Mouse (Mus musculus) forebrain, embryonic 11.5 days (tissue): ENCODE data around the gene Rex1bd. TPM values are rescaled to one million over a fixed set of nuclear protein-coding genes. Genes with fewer than 3 reads are reported as not detected.

ENCODE experiments used
- ATAC-seq: fragments of 200-750 bp; cut with Nextera tagmentation; replicated peaks from 2 replicates; pipeline ENCODE4 v1.8.0; 2017; ENCODE audit warnings: moderate TSS enrichment; ENCODE audit not compliant: low FRiP score
- DNase-seq: peaks from one replicate; pipeline ENCODE4 v3.0.0-alpha.2; 2017; ENCODE audit warnings: low spot score
- H3K27ac ChIP-seq: fragments of 300-500 bp; sonication (generic); 2 replicates; pipeline ENCODE4 v1.5.1; 2014; ENCODE audit warnings: low read depth, low read length
- H3K27me3 ChIP-seq: fragments of 300-500 bp; sonication (generic); 2 replicates; pipeline ENCODE4 v1.6.1; 2014; ENCODE audit warnings: mild to moderate bottlenecking, low read length, mixed read lengths; ENCODE audit not compliant: control insufficient read depth, insufficient read depth
- H3K36me3 ChIP-seq: fragments of 300-500 bp; sonication (generic); 2 replicates; pipeline ENCODE4 v1.6.1; 2014; ENCODE audit warnings: mild to moderate bottlenecking, low read length, moderate library complexity, mixed read lengths; ENCODE audit not compliant: control insufficient read depth, insufficient read depth
- H3K4me1 ChIP-seq: fragments of 300-500 bp; sonication (generic); replicated peaks from 2 replicates; pipeline ENCODE4 v1.6.1; 2014; ENCODE audit warnings: low read length, mixed read lengths; ENCODE audit not compliant: control insufficient read depth, insufficient read depth
- H3K4me2 ChIP-seq: fragments of 300-500 bp; sonication (generic); 2 replicates; pipeline ENCODE4 v1.6.1; 2014; ENCODE audit warnings: low read depth, mild to moderate bottlenecking, low read length, moderate library complexity, mixed read lengths; ENCODE audit not compliant: severe bottlenecking
- H3K4me3 ChIP-seq: fragments of 300-500 bp; sonication (generic); 2 replicates; pipeline ENCODE4 v1.5.1; 2014; ENCODE audit warnings: low read depth, low read length
- H3K9ac ChIP-seq: fragments of 300-500 bp; sonication (generic); 2 replicates; pipeline ENCODE4 v1.6.1; 2014; ENCODE audit warnings: low read length
- H3K9me3 ChIP-seq: fragments of 300-500 bp; sonication (generic); 2 replicates; pipeline ENCODE4 v1.6.1; 2016; ENCODE audit warnings: low read length, mixed read lengths; ENCODE audit not compliant: control insufficient read depth
- WGBS: fragments of 180-500 bp; shearing (Covaris S2); extraction: QIAGEN DNeasy Blood & Tissue Kit; methylation state at CpG from one replicate; pipeline ENCODE4 v1.1.7; 2014; 5-methylcytosine and 5-hydroxymethylcytosine counted together
- polyA plus RNA-seq: library from polyadenylated mRNA; unstranded; fragments of >200 nt; fragmentation: Nextera tagmentation; extraction: Ambion mirVana; gene quantifications from 2 replicates; pipeline ENCODE4 v1.2.1, GENCODE M21; 2014

The Rex1bd gene
- 113 and 123 TPM in 2 replicates for polyA plus RNA-seq

DNA sequence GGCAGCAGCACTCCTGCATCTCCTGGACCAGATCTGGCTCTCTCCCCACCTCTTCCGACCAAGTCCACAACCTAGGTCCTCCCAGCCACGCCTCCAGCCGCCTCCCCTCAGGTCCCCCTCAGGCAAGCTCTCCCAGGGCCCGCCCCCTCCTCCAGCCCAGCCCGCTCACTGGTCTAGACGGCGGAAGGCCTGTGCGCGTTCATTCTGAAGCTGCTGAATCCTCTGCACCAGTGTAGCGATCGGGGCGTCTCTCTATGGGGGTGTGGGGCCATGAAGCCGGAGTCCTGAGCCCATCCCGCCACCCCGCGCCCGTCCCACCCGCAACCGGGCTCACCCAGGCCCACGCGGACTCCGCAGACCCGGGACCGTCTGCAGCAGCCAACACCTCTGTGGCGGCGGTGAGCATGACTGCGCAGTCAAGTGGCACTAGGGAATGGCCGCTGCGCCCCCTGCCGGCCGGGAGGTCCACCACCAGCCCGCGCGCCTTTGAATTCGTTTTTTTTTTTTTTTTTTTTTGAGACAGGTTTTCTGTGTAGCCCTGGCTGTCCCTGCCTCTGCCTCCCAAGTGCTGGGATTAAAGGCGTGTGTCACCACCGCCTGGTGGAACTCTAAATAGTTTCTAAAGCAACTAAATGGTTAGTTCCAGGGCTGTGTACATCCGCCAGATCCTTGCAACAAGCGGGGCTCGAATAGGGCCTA is at the start of gene Rex1bd:
Rex1bd (minus strand) TSS at position 425 of the 699 bp plus-strand sequence.
- H3K4me2 ChIP-seq = peak within 1 kb of the TSS; percentile 76
- peak within 1 kb of the TSS; percentile 62 for H3K4me3 ChIP-seq
- H3K4me1 ChIP-seq = peaks cover 18% of the 10 kb centered on the region
- ATAC-seq (peak; percentile 87), DNase-seq (peak; percentile 97)
- no peaks in the 10 kb centered on the region for H3K9me3 ChIP-seq
- 2% methylated on average over 40 of the region's 40 CpGs for WGBS
- H3K36me3 ChIP-seq = peaks cover 7% of the 10 kb centered on the region; the same call in 1 of the 2 replicates
- peak within 1 kb of the TSS; percentile 83 for H3K9ac ChIP-seq
- peak within 1 kb of the TSS; percentile 73 for H3K27ac ChIP-seq
- peaks cover 22% of the 10 kb centered on the region for H3K27me3 ChIP-seq

DNA sequence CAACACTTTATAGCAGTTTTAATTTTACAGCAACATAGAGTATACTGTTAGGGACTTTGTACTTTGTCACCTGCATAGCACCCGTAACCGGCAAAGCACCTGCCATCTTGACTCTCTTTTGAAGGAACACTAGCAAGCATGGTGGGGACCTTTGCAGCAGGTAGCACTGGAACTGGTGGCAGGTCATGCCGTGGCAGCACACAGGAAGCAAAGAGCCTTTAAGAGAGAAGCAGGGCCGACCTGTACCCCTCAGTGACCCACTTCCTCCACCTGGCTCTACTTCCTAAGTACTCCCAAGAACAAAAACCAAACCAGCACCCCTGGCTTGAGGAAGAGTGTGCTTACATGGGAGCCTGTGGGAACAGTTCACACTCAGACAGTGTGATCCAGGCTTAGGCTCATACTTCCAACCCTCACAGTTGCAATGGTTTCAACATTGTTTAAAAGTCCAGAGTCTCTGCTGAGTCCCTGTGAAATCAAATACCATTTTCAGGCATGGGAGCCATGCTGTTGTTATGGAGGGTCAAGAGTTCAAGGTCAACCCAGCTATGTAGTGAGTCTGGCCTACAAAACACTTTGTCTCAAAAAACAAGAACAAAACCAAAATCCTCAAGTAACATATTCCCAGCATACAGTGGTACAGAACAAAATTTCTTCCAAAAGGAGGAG is 48.7 kb upstream of the Rex1bd start:
- DNase-seq = no peak
- no peak overlapping the region for H3K9ac ChIP-seq
- no peak overlapping the region for H3K27ac ChIP-seq
- no peaks in the 10 kb centered on the region for H3K4me1 ChIP-seq
- no peak overlapping the region for H3K4me3 ChIP-seq
- no peaks in the 10 kb centered on the region for H3K27me3 ChIP-seq
- no peaks in the 10 kb centered on the region for H3K9me3 ChIP-seq
- H3K4me2 ChIP-seq = no peak overlapping the region
- ATAC-seq = no peak
- no peaks in the 10 kb centered on the region for H3K36me3 ChIP-seq
- 90% methylated on average over 4 of the region's 4 CpGs for WGBS

DNA sequence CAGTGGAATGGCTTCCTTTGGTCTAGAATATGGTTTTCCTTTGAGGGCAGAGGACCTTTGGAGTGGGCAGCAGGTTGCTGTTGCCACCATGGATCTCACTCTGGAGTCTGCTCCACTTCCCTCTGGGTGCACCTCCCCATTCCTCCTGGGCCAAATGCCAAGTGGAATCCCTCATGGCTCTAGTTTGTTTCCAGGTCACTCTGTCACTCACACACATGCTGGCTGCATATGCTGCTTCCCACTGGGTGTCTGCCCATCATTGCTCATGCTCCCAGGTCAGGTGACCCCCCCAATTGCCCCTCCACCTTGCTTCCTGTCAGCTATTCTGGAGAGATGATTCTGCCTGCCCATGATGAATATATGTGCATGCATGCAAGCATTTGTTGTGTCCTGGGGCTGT is 47.2 kb upstream of the Rex1bd start:
- no peak for DNase-seq
- H3K4me1 ChIP-seq = no peaks in the 10 kb centered on the region
- no peaks in the 10 kb centered on the region for H3K27me3 ChIP-seq
- no peak overlapping the region for H3K4me3 ChIP-seq
- H3K27ac ChIP-seq = no peak overlapping the region
- no peaks in the 10 kb centered on the region for H3K36me3 ChIP-seq
- H3K4me2 ChIP-seq = no peak overlapping the region
- no peaks in the 10 kb centered on the region for H3K9me3 ChIP-seq
- ATAC-seq = no peak
- no peak overlapping the region for H3K9ac ChIP-seq

DNA sequence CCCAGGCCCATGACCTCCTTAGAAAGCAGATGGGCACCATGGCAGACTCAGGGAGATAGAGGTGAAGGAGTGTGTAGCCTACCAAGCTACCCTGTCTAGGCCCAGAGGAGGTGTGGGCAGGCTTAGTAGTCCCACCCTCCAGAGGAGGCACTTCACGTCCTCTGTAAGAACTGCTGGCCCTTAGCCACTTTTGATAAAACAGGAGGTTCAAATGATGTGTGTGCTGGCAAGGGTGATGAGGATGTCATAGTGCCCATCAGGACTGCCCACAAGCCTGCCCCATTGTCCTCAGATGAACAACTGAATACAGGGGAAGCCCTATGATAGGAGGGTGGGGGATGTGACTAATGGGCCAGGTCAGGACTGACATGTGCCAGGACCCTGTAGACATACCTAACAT is 46.3 kb upstream of the Rex1bd start:
- Histone ChIP-seq H3K27ac (no peak overlapping the region), H3K36me3 (no peaks in the 10 kb centered on the region), H3K4me1 (no peaks in the 10 kb centered on the region), H3K9me3 (no peaks in the 10 kb centered on the region), H3K4me3 (no peak overlapping the region), H3K9ac (no peak overlapping the region), H3K27me3 (no peaks in the 10 kb centered on the region), H3K4me2 (no peak overlapping the region)
- DNase-seq = no peak
- ATAC-seq = no peak
- 90% methylated on average over 1 of the region's 1 CpGs for WGBS

DNA sequence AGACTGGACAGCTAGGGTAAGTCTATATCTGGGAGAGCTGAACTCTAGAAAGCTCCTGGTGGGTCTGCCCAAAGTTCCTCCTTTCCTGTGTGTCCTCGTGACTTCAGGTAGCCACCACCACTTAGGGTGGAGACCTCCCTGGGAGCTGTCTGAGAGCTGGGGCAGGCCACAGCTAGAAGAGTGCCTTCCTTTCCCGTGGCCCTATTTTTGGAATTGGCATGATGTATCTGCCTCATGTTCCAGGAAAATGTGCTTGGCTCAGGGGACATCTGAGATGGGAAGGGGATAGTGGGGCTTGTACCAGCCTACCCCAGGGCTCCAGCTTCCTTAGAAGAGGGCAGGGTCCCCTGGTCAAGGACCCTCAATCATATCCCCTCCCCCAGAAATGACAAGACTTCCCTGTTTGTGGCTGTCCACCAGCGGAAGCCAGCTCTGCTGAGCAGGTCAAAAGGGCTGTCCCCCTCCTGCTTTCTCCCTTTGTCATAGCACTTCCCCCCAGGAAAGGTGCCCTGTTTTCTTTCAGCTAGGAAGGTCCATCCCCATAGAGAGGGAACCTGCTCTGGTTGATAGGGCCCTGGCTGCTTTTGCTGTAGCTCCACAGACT is 45.1 kb upstream of the Rex1bd start:
- H3K27ac ChIP-seq = no peak overlapping the region
- H3K27me3 ChIP-seq = no peaks in the 10 kb centered on the region
- H3K4me2 ChIP-seq = no peak overlapping the region
- no peak overlapping the region for H3K9ac ChIP-seq
- DNase-seq = no peak
- no peak for ATAC-seq
- WGBS = 89% methylated on average over 3 of the region's 3 CpGs
- H3K4me1 ChIP-seq = no peaks in the 10 kb centered on the region
- no peak overlapping the region for H3K4me3 ChIP-seq
- H3K9me3 ChIP-seq = no peaks in the 10 kb centered on the region
- no peaks in the 10 kb centered on the region for H3K36me3 ChIP-seq

DNA sequence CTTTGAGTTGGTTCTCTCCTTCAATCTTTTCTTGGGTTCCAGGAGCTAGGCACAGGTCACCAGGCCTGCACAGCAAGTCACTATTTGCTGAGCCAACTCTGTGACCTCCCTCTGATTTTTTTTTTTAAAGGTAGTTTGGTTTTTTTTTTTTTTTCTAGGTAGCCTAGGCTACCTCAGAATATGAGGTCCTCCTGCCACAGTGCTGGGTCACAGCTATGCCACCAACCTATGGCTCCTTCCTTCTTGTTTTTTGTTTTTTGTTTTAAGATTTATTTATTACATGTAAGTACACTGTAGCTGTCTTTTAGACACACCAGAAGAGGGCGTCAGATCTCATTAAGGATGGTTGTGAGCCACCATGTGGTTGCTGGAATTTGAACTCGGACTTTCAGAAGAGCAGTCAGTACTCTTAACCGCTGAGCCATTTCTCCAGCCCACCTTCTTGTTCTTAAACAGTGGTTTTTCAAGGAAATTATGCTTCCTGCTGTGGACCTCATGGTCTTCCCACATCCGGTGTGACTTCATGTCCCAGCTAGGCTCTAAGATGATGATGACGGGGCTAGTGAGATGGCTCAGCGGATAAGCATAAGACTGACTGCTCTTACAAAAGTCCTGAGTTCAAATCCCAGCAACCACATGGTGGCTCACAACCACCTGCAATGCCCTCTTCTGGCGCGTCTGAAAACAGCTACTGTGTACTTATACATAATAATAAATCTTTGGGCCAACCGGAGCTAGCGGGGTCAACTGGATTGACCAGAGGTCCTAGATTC is 43.0 kb upstream of the Rex1bd start:
- Histone ChIP-seq H3K27me3 (no peaks in the 10 kb centered on the region), H3K4me1 (no peaks in the 10 kb centered on the region), H3K9me3 (no peaks in the 10 kb centered on the region), H3K9ac (no peak overlapping the region), H3K27ac (no peak overlapping the region), H3K4me2 (no peak overlapping the region), H3K4me3 (no peak overlapping the region), H3K36me3 (no peaks in the 10 kb centered on the region)
- DNase-seq (no peak), ATAC-seq (no peak)
- 97% methylated on average over 10 of the region's 10 CpGs for WGBS

DNA sequence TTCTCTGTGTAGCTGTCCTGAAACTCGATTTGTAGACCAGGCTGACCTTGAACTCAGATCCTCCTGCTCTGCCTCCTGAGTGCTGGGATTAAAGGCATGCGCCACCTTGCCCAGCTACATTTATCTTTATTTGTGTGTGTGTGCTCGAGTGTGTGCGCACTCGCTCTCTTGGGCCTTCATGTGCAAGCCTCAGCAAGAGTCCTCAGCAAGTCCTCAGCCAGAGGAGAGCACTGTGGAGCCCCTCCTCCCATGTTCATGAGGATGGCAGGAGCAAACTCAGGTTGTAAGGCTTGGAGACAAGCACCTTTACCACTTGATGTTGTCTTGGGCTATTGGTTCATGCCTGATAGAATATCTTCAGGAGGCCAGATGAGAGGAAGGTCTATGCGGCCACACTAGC is 41.2 kb upstream of the Rex1bd start:
- no peak for ATAC-seq
- no peak overlapping the region for H3K27ac ChIP-seq
- H3K9ac ChIP-seq = no peak overlapping the region
- no peaks in the 10 kb centered on the region for H3K27me3 ChIP-seq
- no peaks in the 10 kb centered on the region for H3K36me3 ChIP-seq
- H3K4me1 ChIP-seq = no peaks in the 10 kb centered on the region
- no peaks in the 10 kb centered on the region for H3K9me3 ChIP-seq
- WGBS = 89% methylated on average over 6 of the region's 6 CpGs
- H3K4me2 ChIP-seq = no peak overlapping the region
- no peak for DNase-seq
- no peak overlapping the region for H3K4me3 ChIP-seq

DNA sequence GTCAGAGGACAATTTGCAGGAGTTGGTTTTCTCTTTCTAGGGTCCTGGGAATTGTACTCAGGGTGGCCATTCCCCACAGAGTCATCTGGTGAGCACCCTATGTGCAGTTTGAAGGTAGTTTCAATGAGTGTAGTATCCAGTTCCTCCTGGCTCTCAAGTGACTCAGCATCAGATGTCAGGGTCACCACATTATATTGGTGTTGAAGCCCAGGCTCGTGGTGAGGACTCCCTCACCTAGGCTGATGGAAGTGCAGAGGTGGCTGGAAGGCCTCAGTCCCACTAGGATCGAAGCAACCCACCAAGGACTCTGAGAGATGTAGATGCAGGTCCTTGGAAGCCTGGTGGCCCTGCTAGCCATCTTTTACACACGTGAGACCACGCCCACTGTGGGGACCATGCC is 39.9 kb upstream of the Rex1bd start:
- H3K4me3 ChIP-seq = no peak overlapping the region
- H3K27me3 ChIP-seq = no peaks in the 10 kb centered on the region
- H3K27ac ChIP-seq = no peak overlapping the region
- WGBS = 88% methylated on average over 4 of the region's 4 CpGs
- no peaks in the 10 kb centered on the region for H3K36me3 ChIP-seq
- H3K4me2 ChIP-seq = no peak overlapping the region
- DNase-seq = no peak
- H3K4me1 ChIP-seq = no peaks in the 10 kb centered on the region
- no peak for ATAC-seq
- no peaks in the 10 kb centered on the region for H3K9me3 ChIP-seq
- no peak overlapping the region for H3K9ac ChIP-seq
